Mouse (Mus musculus) adrenal gland, adult 2 months (tissue): ENCODE results near the gene Rnh1. TPM values are rescaled to one million over a fixed set of nuclear protein-coding genes. Genes with fewer than 3 reads are reported as not detected.

Source experiments
- DNase-seq: peaks from one replicate; pipeline ENCODE4 v3.0.0; 2021
- polyA plus RNA-seq: library from polyadenylated mRNA; depleted of rRNA; stranded (reverse); fragments of >200 nt; gene quantifications from 2 replicates; pipeline ENCODE4 v1.2.3, GENCODE M21; 2012
- total RNA-seq, 2 experiments: library from RNA; stranded (reverse); gene quantifications; 2 replicates each; pipeline ENCODE4 v1.2.3; 2021

Gene Rnh1
- total and polyA plus RNA-seq, 3 experiments = 301 to 394 (median 302) TPM

DNA sequence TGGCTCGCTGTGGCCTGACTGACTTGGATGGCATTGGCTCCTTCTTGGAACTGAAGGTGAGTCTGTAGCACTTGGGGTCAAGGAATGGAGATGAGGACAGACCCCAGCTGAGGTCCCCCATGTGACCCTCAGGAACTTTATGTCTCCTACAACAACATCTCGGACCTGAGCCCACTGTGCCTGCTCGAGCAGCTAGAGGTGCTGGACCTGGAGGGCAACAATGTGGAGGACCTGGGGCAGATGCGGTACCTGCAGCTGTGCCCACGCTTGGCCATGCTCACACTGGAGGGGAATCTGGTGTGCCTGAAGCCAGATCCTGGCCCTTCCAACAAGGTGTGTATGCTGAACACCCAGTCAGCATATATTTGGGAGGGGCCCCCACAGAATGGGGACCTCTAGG is 32.8 kb upstream of the Rnh1 start:
- no peak for DNase-seq

DNA sequence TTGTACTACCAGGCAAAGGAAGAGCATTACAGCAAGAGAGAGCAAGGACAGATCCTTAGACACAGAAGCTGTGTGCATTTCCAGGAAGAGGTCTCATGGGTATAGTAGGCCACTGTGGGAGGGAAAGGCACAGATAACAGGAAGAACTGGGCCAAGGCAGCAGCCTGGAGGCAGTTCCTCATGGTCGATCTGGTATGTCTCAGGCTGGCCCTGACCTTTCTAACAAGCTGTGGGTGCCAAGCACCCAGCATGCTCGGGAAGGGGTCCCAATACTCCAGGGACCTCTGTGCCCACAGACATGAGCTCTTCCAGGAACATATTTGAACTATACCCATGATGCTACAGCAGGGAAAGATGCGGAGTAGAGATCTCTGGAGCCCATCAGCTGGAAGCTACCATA is 31.9 kb upstream of the Rnh1 start:
- no peak for DNase-seq

DNA sequence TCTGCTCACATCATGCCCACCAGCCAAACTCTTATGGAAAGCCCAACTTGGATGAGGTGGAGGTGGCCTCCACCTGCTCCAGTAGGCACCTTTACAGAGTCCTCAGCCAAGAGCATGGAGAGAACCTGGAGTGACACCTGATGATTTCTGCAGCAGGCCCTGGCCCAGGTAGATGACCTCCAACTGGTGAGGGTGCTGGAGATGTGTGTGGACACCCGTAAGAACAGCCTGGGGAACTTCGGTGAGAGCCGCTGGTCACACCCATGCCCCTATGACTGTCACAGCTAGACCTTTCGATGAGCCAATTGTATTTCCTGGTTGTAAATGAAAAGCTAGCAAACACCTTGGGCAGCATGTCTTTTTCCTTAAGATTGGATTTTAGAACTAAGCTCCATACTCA is 25.5 kb upstream of the Rnh1 start:
- no peak for DNase-seq

DNA sequence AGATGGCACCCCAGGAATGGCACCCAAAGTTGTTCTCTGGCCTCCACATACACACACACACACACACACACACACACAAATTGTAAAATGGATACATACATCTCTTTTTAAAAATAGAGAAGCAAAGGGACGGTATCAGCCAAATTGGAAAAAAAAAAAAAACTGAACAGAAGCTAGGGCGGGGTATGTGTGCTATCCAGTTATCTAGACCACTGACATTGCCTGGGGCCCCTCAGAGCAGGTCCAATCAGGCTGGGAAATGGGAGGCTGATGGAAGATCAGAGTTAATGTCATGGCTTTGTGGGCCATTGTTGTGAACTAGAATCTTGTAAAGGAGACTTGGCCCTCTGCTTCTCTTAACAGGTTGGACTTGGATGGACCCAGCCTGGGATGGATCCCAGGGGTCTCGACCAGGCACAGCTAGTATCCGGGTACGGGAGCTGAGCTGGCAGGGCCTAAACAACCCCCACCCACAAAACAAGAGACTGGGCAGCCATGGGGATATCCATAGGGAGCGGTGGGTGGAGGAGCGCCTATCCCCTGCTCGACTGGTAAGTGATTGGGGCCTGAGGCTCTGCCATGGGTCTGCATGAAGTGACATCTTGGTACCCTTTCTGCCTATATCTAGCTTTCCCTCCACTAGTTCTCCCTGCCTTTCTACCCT is 24.1 kb upstream of the Rnh1 start:
- no peak for DNase-seq

DNA sequence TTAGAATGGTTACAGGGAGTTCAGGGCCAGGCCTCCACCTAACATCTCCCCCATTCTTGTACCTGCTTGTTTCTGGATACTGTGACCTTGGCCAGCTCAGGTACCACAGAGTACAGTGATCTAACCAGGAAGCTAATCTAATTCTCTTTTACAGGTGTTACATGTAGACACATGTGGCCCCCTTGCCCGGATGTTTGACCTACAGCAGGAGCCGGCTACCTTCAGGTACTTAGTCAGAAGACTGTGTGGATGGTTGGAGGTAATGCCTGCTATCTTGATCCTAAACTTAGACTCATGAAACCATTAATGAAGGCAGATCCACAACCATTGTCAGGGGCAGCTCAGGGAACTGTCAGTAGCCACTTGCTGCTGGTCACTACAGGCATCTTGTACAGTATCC is 23.1 kb upstream of the Rnh1 start:
- DNase-seq = no peak

DNA sequence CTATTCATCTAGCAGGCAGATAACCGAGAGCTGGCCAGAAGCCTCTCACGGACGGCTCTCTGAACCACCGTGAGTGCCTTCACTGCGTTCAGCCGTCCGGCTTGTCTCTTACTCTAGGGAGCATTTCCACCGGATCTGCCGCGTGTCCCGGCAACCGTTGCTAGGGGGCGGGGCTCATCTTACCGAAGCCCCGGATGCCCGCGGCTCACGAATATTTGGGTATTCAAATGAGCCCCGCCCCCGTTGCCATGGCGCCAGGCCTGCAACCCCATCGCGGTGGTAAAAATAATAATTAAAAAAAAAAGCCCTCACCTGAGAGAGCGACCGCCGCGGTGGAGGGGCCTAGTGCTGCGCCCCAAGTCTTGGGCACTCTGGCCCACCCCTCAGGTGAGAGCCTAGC is 22.2 kb upstream of the Rnh1 start:
- peak; percentile 92 for DNase-seq

DNA sequence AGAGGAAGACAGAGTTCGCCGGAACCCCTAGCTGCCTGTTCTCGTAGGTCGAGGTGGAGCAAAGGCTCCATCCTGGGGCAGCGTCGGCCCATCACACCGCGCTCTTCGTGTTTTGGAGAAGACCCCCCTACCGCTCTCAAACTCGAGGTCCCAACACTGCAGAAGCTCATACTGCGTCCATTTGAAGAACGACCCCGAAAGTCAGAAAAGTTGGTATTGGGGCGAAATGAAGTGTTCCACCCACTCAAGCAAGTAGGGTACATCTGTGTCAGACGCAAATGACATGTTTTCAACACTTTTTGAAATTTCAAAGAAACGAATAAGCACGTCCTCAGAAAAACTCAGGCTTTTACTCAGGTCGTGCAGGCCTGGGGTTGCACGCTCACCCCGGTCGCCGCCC is 21.8 kb upstream of the Rnh1 start:
- DNase-seq = no peak

DNA sequence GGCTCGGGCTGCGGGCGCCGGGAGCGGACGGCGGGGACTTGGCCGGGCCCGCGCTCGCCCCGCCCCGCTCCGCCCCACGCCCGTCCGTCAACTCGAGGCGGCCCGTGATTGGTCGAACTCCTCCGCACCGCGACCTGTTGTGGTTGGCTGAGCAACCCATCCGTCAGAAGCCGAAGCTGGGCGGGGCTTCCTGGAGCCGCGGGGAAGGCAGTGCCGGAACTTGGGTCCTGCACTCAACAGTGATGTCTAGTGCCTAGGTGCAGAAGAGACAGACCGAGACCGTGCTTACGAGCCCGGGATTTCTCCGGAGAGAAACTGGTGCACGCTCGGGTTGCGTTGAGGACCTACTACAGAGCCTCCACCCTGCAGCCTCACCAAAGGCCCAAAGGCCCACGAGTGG is 21.3 kb upstream of the Rnh1 start, which contains the start of the genes Hras and Lrrc56:
Gene Hras, minus strand, starts transcription at position 58 of the 400 bp plus-strand sequence.
Gene Lrrc56, plus strand, starts transcription at position 210 of the 400 bp plus-strand sequence.
- peak; percentile 99 for DNase-seq

DNA sequence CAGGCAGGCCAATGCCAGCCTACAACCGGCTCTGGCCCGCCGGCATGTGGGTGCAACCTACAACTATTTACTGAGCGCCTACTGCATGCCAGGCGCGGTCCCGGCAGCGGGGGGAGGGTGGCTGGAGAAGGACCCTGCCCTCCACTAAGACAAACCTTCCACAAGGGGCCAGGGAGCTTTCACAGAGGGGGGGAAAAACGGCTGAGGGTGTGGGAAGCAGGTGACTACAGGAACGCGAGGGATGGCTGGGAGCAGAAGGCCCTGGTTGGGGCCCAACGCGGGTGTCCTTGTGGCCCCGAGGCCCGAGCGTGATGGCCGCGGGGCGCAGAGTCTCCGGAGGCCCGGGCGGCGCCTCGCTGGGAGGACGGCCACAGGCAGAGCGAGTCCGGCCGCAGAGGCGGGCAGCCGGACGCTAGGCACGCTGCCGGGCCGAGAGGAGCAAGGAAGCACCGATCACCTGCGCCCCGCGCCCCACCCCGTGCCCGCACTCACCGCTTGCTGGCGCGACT is 20.7 kb upstream of the Rnh1 start:
- no peak for DNase-seq

DNA sequence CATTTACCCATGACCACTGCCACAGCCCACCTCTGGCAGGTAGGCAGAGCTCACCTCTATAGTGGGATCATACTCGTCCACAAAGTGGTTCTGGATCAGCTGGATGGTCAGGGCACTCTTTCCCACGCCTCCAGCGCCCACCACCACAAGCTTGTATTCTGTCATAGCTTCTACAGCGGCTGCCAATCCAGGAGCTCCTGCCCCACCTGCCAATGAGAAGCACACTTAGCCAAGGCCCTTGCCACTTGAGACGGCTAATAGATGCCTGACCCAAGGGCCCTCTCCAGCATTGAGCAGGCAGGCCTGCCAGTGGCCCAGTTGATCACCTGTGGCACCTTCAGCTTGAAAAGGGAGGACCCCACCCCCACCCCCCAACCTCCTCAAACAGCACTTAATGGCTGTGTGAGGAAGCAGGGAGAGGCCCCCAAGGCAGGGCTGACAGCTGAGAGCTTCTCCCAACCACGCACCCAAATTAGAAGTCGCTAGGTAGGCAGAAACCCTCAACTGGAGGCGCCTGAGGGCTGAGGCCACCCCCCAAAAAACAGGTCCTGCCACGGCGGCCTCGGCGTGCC is 20.2 kb upstream of the Rnh1 start:
- no peak for DNase-seq

DNA sequence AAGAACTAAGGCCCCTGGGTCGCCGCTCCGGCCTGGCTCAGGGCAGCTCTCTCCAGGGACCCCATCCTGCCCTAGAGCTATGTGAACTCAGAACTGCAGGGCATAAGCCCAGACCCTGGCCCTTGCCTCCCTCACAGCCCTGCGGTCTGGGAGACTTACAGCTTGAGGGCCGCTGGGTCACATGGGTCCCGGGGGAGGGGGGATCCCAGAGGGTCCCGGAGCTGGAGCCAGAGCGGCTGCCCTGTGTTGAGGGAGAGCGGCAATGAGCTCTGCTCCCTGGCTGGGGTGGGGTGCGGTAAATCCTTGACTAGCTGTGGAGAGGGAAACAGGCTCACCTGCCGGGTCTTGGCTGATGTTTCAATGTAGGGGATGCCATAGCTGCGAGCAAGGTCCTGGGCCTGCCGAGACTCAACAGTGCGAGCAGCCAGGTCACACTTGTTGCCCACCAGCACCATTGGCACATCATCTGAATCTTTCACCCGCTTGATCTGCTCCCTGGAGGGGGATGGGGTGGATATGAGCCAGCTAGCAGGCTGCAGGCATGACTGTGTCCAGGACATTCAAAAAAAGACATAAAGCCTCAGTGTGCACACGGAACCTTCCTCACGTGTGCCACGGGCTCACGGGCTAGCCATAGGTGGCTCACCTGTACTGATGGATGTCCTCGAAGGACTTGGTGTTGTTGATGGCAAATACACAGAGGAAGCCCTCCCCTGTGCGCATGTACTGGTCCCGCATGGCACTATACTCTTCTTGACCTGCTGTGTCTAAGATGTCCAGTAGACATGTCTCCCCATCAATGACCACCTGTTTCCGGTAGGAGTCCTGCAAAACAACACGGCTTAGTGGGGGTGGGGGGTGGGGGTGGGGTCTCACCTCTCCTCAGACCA is 19.4 kb upstream of the Rnh1 start:
- DNase-seq = no peak

DNA sequence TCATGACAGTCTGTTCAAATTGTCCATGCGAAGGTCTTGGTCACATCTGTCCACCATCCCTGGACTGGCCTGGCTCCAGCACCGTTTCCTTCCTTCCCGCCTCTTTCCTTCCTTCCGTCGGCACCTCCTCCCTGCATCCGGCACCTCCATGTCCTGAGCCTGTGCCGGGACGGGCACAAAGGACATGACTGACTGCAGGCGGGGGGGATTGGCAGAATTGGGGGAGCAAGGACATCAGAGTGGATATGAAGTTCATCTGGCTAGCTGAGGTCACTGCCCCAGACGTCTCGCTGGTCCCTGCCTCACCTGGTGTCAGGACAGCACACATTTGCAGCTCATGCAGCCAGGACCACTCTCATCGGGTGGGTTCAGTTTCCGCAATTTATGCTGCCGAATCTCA is 18.4 kb upstream of the Rnh1 start:
- DNase-seq = peak; percentile 38

DNA sequence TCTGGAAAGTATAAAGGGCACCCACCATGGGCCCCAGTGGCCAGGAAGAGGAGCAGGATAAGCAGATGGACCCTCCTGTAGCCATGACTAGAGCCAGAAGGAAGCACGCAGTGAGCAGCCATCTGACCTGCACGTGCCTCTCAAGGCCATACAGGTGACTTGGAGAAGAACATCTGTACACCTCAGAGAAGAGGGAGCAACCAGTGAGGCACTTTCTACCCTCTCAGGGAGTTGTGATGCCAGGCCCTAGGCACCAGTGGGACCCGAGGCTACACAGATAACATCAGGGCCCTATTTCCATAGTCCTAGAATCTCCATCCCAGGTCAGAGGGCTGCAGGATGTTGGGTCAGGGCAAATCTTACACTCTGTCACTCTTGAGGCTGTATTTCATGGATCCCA is 17.6 kb upstream of the Rnh1 start:
- no peak for DNase-seq

DNA sequence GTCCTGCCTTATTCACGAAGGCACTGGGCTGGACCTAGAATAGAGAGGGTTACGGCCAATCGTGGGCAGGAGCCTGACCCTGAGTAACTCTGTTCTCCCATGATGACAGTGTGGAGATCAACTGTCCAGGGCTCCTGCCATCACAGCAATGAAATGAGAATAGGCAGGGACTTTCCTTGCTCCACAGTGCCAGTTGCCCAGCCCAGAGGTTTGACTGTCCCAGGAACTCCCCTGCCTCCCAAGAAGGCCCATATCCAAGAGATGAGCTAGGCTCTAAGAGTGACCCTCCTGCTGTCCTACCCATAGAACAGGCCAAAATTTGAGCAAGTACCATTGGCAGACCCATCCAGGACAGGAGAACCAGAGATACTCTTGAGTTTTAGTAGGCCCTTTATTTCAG is 16.1 kb upstream of the Rnh1 start:
- no peak for DNase-seq

DNA sequence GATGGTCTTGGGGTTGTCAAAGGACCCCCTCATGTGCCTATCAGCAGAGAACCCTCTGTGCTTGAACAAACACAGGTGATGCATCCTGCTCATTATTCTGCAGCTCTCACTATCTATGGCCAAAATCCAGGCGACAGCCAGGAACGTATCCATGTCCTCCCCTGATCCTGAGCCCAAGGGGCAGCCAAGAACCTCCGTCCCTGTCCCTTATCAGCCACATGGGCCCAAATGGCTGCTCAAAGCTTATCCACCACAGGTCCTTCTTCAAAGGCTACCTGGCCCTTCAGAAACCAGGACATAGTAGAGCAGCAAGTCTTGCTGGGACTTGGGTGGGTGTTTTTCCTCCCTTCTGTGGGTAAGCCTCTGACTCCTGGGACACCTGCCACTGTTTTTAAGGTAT is 15.5 kb upstream of the Rnh1 start:
- DNase-seq = no peak

DNA sequence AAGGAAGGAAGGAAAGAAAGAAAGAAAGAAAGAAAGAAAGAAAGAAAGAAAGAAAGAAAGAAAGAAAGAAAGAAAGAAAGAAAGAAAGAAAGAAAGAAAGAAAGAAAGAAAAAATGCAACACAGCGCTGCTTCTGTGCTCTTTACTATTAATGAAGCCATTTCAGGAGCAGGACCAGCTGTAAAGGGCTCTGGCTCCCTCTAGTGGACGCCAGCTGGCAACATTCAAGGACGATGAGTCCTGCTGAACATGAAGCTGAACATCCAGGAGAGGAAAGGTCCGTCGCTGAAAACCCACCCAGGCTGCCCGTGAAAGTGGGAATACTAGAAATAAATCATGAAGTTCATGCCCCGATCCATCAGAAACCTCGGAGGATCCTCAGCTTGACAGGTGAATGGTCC is 3.5 kb upstream of the Rnh1 start:
- DNase-seq = peak; percentile 85

DNA sequence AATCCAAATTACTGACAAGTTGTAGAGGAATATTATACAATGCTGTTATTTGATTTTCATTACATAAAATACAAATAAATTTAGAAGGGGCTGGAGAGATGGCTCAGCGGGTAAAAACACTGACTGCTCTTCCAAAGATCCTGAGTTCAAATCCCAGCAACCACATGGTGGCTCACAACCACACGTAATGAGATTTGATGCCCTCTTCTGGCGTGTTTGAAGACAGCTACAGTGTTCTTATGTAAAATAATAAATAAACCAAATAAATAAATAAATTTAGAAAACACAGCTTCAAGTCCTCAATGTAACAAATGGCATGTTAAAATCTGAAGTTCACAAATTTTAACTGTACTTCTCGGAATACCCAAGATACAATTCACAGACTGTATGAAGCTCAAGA is 2.4 kb upstream of the Rnh1 start:
- DNase-seq = no peak

DNA sequence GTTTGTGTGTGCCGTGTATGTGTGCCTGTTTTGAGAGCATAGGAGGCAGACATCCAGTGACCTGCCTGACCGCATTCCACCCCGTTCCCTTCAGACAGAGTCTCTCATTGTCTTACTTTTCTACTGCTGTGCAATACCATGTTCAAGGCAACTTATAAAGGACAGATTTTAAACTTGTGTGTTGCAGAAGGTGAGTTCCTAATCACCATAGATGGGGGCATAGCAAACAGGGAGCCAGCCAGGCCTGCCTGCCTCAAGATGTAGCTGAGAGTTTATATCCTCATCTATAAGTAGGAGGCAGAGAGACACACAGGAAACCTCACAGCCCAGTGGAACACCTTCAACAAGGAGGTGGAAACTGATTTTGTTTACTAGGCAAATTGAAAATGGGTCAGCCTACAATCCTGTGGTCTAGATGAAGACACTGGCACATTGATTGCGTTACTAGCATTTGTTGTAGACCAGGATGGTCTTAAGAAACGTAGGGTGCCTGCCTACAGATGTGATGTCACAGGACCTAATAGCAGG is 730 bp upstream of the Rnh1 start:
- no peak for DNase-seq

DNA sequence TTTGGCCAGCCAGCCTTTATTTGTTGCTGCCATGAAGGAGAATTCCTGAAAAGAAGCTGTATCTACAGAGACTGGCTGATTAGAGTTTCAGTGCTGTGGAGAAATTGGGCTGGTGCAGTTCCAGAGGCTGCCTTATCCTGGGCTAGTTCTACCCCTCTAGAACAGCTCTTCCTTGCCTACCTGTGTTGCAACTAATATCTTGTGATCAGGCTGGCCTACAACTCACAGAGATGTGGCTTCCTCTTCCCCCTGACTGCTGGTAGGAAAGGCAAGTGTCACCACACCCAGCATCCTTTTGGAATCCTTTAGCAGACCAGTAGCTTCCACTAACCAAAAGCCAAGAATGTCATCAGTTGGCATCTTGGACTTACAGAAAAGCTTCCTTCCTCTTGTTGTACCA is 2.8 kb downstream of the Rnh1 start:
- DNase-seq = no peak

DNA sequence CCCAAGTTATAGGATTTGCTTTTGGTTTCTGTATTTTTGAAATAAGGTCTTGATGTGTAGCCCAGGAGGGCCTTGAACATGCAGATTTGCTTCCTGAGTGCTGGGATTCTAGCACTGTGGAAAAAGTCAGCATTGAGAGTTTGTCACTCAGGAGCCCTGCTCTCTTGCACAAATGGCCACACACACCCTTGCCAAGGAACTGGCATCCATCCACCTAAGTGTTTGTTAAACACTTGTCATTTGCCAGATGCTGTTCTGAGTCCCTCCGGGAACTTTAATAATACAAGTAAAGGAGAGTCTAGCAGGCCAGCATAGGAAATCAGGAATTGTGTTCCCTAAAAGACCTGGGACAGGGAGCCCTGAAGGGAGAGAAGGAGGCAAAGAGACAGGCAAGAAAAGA is 3.4 kb downstream of the Rnh1 start:
- DNase-seq = no peak

DNA sequence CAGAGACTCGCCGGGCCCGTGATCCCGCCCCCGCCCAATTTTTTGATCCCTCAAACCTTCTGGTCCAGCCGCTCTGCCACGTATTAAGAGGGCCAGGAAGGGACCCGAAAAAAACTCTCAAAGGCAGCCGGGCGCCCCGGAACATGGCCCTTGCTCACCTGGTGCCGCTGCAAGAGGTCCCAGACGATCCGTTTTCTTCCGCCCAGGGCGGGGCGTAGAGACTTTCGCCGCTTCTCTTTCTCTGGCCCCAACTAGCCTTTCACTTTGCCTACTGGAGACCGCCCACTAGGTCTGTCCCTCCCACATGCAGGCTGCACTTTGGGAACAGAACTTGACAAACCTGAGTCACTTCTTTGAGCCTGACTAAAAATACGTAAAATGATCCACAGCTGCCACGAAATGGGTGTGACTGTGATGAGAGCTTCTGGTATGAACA is 4.1 kb downstream of the Rnh1 start:
- peak; percentile 92 for DNase-seq

DNA sequence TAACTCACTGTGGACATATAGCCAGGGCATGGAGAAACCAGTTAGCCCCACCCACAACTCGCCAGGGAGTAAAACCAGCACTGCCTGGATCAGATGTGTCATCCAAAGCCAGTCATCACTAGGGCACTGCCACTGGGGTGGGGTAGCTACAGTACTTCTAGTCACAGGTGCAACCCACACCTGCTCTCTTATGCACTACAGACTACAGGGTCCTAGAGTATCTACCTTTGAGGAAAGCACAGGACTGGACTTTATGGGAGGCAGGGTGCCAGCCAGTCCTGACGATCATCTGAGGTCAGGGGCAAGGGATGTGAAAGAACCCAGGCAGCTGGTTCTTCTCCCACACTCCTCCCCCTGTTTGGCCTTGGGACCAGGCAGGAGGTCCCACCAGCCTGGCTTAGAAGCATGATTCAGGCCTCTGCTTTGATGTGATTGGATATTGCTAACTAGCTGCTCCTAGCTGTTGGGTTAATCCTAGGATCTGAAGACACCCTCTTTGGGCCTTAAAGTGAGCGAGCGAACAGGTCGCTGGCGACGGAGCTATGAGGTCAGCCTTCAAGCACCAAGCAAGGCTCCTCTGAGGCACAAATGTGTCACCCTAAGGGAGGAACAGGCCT is 4.6 kb downstream of the Rnh1 start:
- DNase-seq = peak; percentile 89
